Mouse (Mus musculus) layer of hippocampus, postnatal 25 days (tissue): ENCODE data around the gene Col7a1. TPM values are rescaled to one million over a fixed set of nuclear protein-coding genes. Genes with fewer than 3 reads are reported as not detected.

ENCODE experiments used
- DNase-seq, 2 experiments: peaks; one replicate each; pipeline ENCODE4 v3.0.0; 2022; ENCODE audit warnings: mixed read lengths in 2 of 2, low spot score in 1 of 2; ENCODE audit errors: extremely low spot score in 1 of 2
- total RNA-seq, 2 experiments: library from RNA; stranded (reverse); gene quantifications; 2 replicates each; pipeline ENCODE4 v1.2.3; 2021

Gene Col7a1
- total RNA-seq = 1 to 10 TPM; 2.0 to 3.0 TPM

GRCm38 (mm10) chr9:108953081-108953636 is at the start of gene Col7a1:
Col7a1 (plus strand) TSS chr9:108953586.
- no peak for DNase-seq

GRCm38 (mm10) chr9:108912308-108912707 is 41.1 kb upstream of the Col7a1 start:
- no peak for DNase-seq

- DNase-seq = no peak
These were observed 40.2 kb upstream of the Col7a1 start for GRCm38 (mm10) chr9:108913161-108913560.

- DNase-seq = no peak
These were observed 39.8 kb upstream of the Col7a1 start for GRCm38 (mm10) chr9:108913621-108914020.

DNA sequence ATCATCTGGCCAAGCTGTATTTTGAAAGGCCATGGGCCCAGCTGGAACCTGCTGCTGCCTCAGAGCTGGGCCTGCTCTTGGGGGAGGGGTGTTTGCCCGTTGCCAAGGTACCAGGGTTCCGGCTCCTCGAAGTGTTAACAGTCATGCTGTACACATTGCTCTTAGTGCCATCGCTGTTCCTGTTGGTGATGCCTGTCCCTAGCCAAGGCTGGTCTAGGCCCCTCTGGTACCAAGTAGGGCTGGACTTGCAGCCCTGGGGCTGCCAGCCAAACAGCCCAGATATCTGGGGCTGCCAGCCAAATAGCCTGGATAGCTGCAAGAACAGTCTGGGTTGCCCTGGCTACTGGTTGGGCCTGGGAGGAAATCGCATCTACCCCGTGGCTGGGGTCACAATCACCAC is 38.9 kb upstream of the Col7a1 start, which contains the start of gene Tmem89:
Tmem89 (plus strand) TSS at position 129 of the 400 bp plus-strand sequence.
- DNase-seq = peak in 1 of 2 experiments; percentile 45

DNA sequence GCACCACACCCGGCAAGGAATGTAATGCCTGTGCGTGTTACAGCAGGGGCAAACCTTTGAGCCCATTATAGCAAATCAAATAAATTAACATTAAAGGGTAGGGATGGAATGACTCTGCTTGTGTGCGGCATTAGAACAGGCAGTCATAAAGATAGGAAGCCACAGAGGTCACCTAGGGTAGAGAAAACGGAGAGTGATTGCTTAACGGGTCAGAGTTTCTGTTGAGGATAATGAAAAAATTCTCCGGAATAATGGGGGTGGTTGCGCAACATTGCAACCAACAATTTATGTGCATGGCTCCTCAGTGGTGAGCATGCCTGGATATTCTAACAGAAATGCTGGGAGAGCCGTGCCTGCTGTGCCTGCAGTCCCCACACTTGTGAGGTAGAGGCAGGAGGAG is 27.5 kb upstream of the Col7a1 start:
- no peak for DNase-seq

DNA sequence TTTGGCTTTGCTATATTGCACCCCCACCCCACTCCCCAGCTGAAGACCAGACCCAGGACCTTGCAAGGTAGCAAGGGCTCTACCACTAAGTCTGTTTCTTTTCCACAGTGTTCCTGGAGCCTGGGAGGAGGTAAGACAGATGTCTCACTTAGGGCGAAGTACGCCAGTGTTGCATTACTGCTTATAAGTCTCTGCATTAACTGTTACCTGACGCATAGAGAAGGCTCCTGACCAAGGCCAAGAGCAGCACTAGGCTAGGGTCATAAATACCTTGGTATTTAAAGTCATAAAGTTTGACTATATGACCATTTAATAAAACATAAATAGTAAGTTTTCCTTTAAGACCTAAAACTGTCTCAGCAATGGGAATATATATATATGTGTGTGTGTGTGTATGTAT is 25.0 kb upstream of the Col7a1 start:
- DNase-seq = no peak

- DNase-seq = no peak
These were observed 17.4 kb upstream of the Col7a1 start for GRCm38 (mm10) chr9:108935991-108936390.

- DNase-seq = peak; percentile 86 to 97
These were observed 16.7 kb upstream of the Col7a1 start, which contains the start of gene Uqcrc1 for GRCm38 (mm10) chr9:108936418-108937364. Uqcrc1 (plus strand) TSS chr9:108936633.

- no peak for DNase-seq
These were observed 8.3 kb upstream of the Col7a1 start for GRCm38 (mm10) chr9:108945111-108945510.

DNA sequence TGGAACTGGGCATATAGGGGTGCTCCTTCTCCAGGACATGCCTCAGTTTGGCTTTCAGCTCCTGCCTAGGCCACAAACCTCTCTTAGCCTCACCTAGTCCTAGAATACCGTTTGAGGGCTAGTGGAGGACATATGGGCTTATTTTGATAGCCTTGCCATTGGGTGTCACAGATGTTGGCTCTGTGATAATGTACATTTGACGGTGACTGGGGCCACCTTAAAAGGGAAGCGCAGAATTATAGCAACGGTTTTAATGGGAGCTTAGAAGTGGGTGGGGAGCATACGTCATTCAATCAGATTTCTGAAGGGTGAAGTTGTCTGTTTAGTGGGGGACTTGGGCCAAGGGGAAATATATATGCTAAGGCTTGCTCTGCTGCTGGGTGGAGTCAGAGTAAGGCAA is 7.8 kb upstream of the Col7a1 start:
- DNase-seq = no peak

DNA sequence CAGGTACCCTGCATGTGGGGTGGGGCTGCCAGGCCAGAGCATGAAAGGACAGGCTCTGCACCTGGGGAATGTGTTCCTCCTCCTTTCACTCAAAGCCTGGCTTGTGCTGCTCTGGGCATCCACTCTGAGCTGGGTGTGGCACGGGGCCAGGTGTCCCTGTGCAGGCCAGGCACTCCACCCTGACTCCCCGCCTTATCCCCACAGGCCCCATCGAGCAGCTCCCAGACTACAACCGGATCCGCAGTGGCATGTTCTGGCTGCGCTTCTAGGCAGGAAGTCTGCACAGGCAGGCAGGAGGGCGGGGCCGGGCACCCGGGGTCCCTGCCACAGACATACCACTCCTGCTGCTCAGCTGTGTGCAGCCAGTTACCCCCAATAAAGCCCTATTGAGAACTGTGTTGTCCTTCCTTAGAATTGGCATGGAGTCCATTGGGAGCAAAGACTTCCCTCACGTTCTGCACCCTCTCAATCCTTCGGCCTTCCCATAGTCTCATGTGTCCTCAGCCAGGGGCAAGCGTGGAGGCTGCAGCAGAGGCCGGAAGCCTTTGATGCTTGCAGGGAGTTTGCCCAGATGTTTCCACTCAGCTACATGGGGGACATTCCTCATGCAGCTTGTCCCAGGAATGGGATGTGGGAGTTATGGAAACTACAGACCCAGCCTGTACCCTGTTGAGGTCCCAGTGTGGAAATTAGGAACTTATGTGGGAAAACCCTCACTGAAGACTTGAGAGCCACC is 4.0 kb upstream of the Col7a1 start:
- no peak for DNase-seq

DNA sequence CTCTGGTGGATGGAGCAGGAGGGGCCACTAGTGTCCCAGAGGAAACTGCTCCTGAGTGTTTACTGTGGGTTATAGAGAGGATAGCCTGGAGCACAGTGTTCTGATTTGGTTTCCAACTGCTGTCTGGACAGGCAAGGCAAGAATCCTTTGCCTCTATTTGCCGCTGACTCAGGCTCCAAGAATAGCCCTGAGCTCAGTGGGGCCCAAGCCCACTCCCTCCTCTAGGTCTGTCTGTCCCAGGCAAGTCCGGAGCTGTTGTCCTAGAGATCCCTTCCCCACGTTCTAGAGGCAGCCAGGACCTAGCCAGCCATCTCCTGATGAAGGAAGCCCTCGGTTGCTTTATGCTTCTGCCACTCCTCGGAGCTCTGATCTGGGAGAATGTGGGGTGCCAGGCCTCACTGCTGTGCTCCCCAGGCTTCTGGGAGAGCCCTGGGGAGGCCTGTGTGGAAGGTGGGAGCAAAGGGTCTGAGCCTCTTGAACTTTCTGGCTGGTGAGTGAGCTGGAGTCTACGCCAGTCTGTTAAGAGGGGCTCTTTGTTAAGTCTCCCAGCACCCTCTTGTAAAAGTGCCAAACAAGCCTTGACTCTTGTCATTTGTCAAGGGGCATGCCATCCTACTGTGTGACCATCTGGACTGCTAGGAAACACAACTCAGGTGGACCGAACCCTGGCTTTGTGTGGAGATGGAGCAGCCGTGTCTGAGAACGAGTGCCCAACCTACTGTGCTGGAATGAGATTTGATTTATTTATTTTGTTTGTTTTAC is 3.2 kb upstream of the Col7a1 start:
- no peak for DNase-seq

DNA sequence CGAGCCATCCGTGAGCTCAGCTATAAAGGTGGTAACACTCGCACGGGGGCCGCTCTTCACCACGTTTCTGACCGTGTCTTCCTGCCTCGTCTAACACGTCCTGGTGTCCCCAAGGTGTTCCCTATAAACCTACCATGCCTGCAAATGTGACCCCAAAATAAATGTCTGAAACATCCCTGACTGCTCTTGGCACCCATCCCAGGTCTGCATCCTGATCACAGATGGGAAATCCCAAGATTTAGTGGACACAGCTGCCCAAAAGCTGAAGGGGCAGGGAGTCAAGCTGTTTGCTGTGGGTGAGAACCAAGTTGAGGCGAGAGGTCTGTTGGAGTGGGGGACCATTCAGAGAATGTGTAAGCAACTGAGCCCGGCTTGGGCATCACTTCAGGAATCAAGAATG is 1.9 kb downstream of the Col7a1 start:
- no peak for DNase-seq

GRCm38 (mm10) chr9:108955846-108956245 is 2.5 kb downstream of the Col7a1 start:
- DNase-seq = no peak

- no peak for DNase-seq
These were observed 10.2 kb downstream of the Col7a1 start for GRCm38 (mm10) chr9:108963577-108963976.

- no peak for DNase-seq
These were observed 11.0 kb downstream of the Col7a1 start for GRCm38 (mm10) chr9:108964338-108964737.

GRCm38 (mm10) chr9:108970623-108971022 is 17.2 kb downstream of the Col7a1 start:
- no peak for DNase-seq

- DNase-seq = no peak
These were observed 23.1 kb downstream of the Col7a1 start for GRCm38 (mm10) chr9:108976483-108976882.

- no peak for DNase-seq
These were observed 24.6 kb downstream of the Col7a1 start for GRCm38 (mm10) chr9:108977966-108978365.
